Mouse (Mus musculus) limb, embryonic 10.5 days (tissue): ENCODE measurements around the gene Cers6. TPM values are rescaled to one million over a fixed set of nuclear protein-coding genes. Genes with fewer than 3 reads are reported as not detected.
A peak's percentile ranks its signal among the peaks of the same experiment; 100 is the strongest.

Experiments used
- DNase-seq: peaks from one replicate; pipeline ENCODE4 v3.0.0-alpha.2; 2017; ENCODE audit warnings: low spot score
- H3K27ac ChIP-seq: fragments of 300-500 bp; sonication (generic); 2 replicates; pipeline ENCODE4 v1.5.1; 2016; ENCODE audit warnings: mild to moderate bottlenecking
- H3K27me3 ChIP-seq: fragments of 300-500 bp; sonication (generic); 2 replicates; pipeline ENCODE4 v1.6.1; 2016; ENCODE audit warnings: low read depth, mild to moderate bottlenecking; ENCODE audit not compliant: poor library complexity, severe bottlenecking
- H3K36me3 ChIP-seq: fragments of 300-500 bp; sonication (generic); 2 replicates; pipeline ENCODE4 v1.6.1; 2016; ENCODE audit warnings: mild to moderate bottlenecking, moderate library complexity
- H3K4me1 ChIP-seq: fragments of 300-500 bp; sonication (generic); 2 replicates; pipeline ENCODE4 v1.6.1; 2016
- H3K4me3 ChIP-seq: fragments of 300-500 bp; sonication (generic); 2 replicates; pipeline ENCODE4 v1.5.1; 2016; ENCODE audit warnings: mild to moderate bottlenecking, moderate library complexity
- H3K9me3 ChIP-seq: fragments of 300-500 bp; sonication (generic); replicated peaks from 2 replicates; pipeline ENCODE4 v1.6.1; 2016; ENCODE audit warnings: mild to moderate bottlenecking
- WGBS: fragments of 180-500 bp; shearing (Covaris S2); methylation state at CpG from one replicate; pipeline ENCODE4 v1.1.7; 2016; 5-methylcytosine and 5-hydroxymethylcytosine counted together
- polyA plus RNA-seq: library from polyadenylated mRNA; unstranded; fragments of >200 nt; fragmentation: Nextera tagmentation; extraction: Ambion mirVana; gene quantifications from 2 replicates; pipeline ENCODE4 v1.2.1, GENCODE M21; 2016

The Cers6 gene
- polyA plus RNA-seq, 1 experiment from 2014 or later = 25.4 TPM

DNA sequence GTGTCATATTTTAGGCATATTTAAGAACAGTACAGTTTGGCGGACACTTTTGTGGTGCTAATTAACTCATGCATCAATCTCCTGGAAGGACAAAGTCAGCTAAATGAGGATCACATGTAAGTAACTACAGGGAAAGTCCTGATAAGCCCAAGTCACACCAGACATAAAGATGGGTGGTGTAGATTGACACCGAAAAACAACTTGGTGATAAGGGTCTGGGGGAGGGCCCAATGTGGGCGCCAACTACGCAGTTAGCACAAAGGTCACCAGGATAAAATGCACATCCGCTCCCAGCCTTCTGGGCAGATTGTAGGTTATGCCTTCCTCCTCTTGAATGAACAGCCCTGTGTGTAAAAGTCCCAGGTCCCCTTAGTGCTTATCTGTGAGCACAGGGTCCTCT is 131.4 kb downstream of the Cers6 start:
- no peaks in the 10 kb centered on the region for H3K9me3 ChIP-seq
- peaks cover 6% of the 10 kb centered on the region; the same call in 1 of the 2 replicates for H3K36me3 ChIP-seq
- WGBS = 86% methylated on average over 5 of the region's 5 CpGs
- H3K4me3 ChIP-seq = no peak overlapping the region
- H3K4me1 ChIP-seq = no peaks in the 10 kb centered on the region
- H3K27me3 ChIP-seq = no peaks in the 10 kb centered on the region
- H3K27ac ChIP-seq = no peak overlapping the region
- DNase-seq = no peak

GRCm38 (mm10) chr2:68994441-68994840 is 133.2 kb downstream of the Cers6 start:
- no peak for DNase-seq
- Histone ChIP-seq H3K4me1 (no peaks in the 10 kb centered on the region), H3K36me3 (peaks cover 6% of the 10 kb centered on the region; the same call in 1 of the 2 replicates), H3K4me3 (no peak overlapping the region), H3K27me3 (no peaks in the 10 kb centered on the region), H3K27ac (no peak overlapping the region), H3K9me3 (no peaks in the 10 kb centered on the region)

DNA sequence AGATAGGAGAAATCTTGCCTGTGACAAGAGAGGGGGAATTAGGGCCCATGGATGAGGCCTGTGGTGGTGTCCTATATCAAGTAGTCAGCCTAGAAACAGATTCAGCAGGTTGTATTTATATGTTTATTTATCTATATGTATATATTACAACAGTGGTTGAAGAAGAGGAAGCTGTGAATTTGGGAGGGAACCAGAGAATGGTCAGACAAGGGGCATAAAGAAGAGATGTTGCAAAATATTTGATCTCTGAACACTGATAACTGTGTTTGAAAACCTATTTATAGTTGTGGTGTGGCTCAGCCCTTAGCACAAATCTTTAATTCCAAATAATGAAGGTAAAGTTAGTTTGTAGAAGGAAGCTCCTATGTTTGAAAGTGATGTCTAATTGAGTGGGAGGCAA is 134.5 kb downstream of the Cers6 start:
- Histone ChIP-seq H3K27ac (no peak overlapping the region), H3K4me3 (no peak overlapping the region), H3K9me3 (no peaks in the 10 kb centered on the region), H3K27me3 (no peaks in the 10 kb centered on the region), H3K36me3 (peaks cover 6% of the 10 kb centered on the region; the same call in 1 of the 2 replicates), H3K4me1 (no peaks in the 10 kb centered on the region)
- no peak for DNase-seq

DNA sequence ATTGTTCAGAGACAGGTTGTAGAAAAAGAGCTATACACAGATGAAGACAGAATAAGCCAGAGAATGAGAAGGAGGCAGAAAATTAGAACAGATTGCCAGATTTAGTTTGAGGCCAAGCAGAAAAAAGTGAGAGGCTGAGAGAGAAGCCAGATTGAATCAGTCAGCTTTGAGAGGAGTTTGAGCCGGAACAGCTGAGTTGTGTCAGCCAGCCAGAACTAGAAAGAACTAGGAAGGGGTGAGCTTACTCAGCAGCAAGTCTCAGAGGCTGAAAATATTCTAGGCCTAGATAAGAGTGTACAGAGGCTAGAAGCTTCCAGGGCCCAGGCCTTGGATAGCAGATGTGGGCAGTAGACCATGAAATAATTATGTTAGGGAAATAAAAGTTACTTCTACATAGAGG is 135.0 kb downstream of the Cers6 start:
- WGBS = 91% methylated on average over 1 of the region's 1 CpGs
- Histone ChIP-seq H3K27me3 (no peaks in the 10 kb centered on the region), H3K4me1 (no peaks in the 10 kb centered on the region), H3K9me3 (no peaks in the 10 kb centered on the region), H3K4me3 (no peak overlapping the region), H3K36me3 (peaks cover 6% of the 10 kb centered on the region; the same call in 1 of the 2 replicates), H3K27ac (no peak overlapping the region)
- DNase-seq = no peak

- 89% methylated on average over 5 of the region's 5 CpGs for WGBS
- Histone ChIP-seq H3K27ac (no peak overlapping the region), H3K4me1 (no peaks in the 10 kb centered on the region), H3K36me3 (no peaks in the 10 kb centered on the region), H3K9me3 (no peaks in the 10 kb centered on the region), H3K4me3 (no peak overlapping the region), H3K27me3 (no peaks in the 10 kb centered on the region)
- DNase-seq = no peak
Measured at GRCm38 (mm10) chr2:69004001-69004400, 142.8 kb downstream of the Cers6 start.

DNA sequence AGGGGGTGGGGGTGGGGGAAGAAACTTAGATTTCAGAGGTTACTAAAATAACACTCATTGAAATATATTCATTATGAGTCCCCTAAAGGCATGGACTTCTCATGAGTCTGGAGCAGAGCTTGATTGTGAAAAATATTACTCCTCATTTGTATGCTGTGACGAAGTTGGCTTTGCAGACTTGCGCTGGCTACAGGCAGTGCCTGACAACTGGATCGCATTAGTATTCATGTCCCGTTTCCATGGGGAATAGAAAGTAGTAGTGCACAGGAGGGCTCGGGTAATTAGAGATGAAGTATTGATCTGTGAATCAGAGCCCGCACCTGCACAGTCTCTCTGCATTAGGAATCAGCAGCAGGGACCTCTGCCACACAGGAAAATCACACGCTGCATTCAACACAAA is 150.2 kb downstream of the Cers6 start:
- H3K9me3 ChIP-seq = no peaks in the 10 kb centered on the region
- no peaks in the 10 kb centered on the region for H3K27me3 ChIP-seq
- peaks cover 21% of the 10 kb centered on the region for H3K4me1 ChIP-seq
- H3K4me3 ChIP-seq = no peak overlapping the region
- H3K36me3 ChIP-seq = no peaks in the 10 kb centered on the region
- H3K27ac ChIP-seq = no peak overlapping the region
- DNase-seq = no peak
- WGBS = 69% methylated on average over 7 of the region's 7 CpGs

DNA sequence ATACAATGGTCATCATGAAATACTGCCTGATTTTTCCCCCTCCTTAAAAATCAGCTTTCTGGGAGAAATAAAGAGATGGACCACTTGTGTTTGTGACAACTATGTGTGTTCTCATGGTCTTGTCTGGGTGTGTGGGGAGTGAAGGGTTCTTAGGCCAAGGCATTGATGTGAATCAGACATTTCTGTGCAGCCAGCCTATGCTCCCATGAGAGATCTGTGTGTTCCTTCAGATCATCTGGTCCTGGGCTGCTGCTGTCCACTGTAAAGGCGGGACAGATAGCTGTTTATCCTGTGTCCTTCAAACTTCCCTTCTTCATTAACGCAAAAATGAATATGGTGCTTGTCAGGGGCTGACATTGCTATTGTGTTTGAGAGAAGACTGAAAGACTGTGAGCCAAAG is 150.6 kb downstream of the Cers6 start:
- Histone ChIP-seq H3K36me3 (no peaks in the 10 kb centered on the region), H3K4me1 (peaks cover 21% of the 10 kb centered on the region), H3K4me3 (no peak overlapping the region), H3K27me3 (no peaks in the 10 kb centered on the region), H3K27ac (no peak overlapping the region), H3K9me3 (no peaks in the 10 kb centered on the region)
- no peak for DNase-seq
- 82% methylated on average over 2 of the region's 2 CpGs for whole genome bisulfite sequencing

DNA sequence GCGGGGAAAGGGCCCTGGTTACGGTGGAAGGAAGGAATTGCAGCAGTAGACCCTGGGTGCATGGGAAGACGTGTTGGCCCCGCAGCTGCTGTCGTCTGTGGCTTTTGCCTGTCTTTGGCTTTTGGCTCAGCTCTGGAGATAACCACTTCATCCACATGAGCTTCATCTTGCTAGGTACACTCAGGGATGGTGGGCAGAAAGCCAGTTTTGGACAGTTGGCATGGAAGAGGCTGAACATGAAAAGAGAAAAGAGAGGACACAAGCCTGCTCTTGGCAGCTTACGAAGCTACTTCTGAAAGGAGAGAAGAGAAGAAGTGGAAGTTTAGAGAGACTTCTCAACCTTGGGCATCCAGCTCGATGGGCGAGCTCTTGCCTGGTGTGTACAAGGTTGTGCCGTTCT is 153.0 kb downstream of the Cers6 start:
- Histone ChIP-seq H3K4me1 (peaks cover 30% of the 10 kb centered on the region), H3K27ac (no peak overlapping the region), H3K27me3 (no peaks in the 10 kb centered on the region), H3K4me3 (no peak overlapping the region), H3K9me3 (no peaks in the 10 kb centered on the region), H3K36me3 (no peaks in the 10 kb centered on the region)
- 96% methylated on average over 9 of the region's 9 CpGs for WGBS
- DNase-seq = no peak

GRCm38 (mm10) chr2:69015172-69015724 is 154.0 kb downstream of the Cers6 start:
- no peaks in the 10 kb centered on the region for H3K9me3 ChIP-seq
- H3K4me3 ChIP-seq = no peak overlapping the region
- DNase-seq = no peak
- H3K27me3 ChIP-seq = no peaks in the 10 kb centered on the region
- 87% methylated on average over 9 of the region's 9 CpGs for WGBS
- H3K36me3 ChIP-seq = no peaks in the 10 kb centered on the region
- H3K27ac ChIP-seq = no peak overlapping the region
- H3K4me1 ChIP-seq = peaks cover 36% of the 10 kb centered on the region

- Histone ChIP-seq H3K27me3 (no peaks in the 10 kb centered on the region), H3K4me3 (no peak overlapping the region), H3K36me3 (no peaks in the 10 kb centered on the region), H3K27ac (no peak overlapping the region), H3K9me3 (no peaks in the 10 kb centered on the region), H3K4me1 (peaks cover 41% of the 10 kb centered on the region)
- 84% methylated on average over 5 of the region's 5 CpGs for WGBS
- DNase-seq = no peak
Measured at GRCm38 (mm10) chr2:69015822-69016221, 154.6 kb downstream of the Cers6 start.

- Histone ChIP-seq H3K4me3 (no peak overlapping the region), H3K9me3 (no peaks in the 10 kb centered on the region), H3K4me1 (peaks cover 40% of the 10 kb centered on the region), H3K27me3 (no peaks in the 10 kb centered on the region), H3K36me3 (no peaks in the 10 kb centered on the region), H3K27ac (no peak overlapping the region)
- WGBS = 94% methylated on average over 13 of the region's 13 CpGs
- no peak for DNase-seq
Measured at GRCm38 (mm10) chr2:69019026-69019565, 157.9 kb downstream of the Cers6 start.

GRCm38 (mm10) chr2:69019821-69020489 is 158.7 kb downstream of the Cers6 start:
- H3K27ac ChIP-seq = peak overlapping the region; percentile 87
- no peak for DNase-seq
- H3K4me3 ChIP-seq = no peak overlapping the region
- WGBS = 86% methylated on average over 6 of the region's 6 CpGs
- H3K27me3 ChIP-seq = no peaks in the 10 kb centered on the region
- H3K9me3 ChIP-seq = no peaks in the 10 kb centered on the region
- no peaks in the 10 kb centered on the region for H3K36me3 ChIP-seq
- peaks cover 48% of the 10 kb centered on the region for H3K4me1 ChIP-seq

GRCm38 (mm10) chr2:69020636-69021310 is 159.5 kb downstream of the Cers6 start:
- no peaks in the 10 kb centered on the region for H3K9me3 ChIP-seq
- H3K27me3 ChIP-seq = no peaks in the 10 kb centered on the region
- DNase-seq = no peak
- WGBS = 74% methylated on average over 4 of the region's 4 CpGs
- H3K36me3 ChIP-seq = no peaks in the 10 kb centered on the region
- H3K27ac ChIP-seq = peak overlapping the region; percentile 87
- H3K4me3 ChIP-seq = no peak overlapping the region
- H3K4me1 ChIP-seq = peaks cover 51% of the 10 kb centered on the region
